ENCODE assay signal across 7 mouse cellular contexts in the genomic region with DNA sequence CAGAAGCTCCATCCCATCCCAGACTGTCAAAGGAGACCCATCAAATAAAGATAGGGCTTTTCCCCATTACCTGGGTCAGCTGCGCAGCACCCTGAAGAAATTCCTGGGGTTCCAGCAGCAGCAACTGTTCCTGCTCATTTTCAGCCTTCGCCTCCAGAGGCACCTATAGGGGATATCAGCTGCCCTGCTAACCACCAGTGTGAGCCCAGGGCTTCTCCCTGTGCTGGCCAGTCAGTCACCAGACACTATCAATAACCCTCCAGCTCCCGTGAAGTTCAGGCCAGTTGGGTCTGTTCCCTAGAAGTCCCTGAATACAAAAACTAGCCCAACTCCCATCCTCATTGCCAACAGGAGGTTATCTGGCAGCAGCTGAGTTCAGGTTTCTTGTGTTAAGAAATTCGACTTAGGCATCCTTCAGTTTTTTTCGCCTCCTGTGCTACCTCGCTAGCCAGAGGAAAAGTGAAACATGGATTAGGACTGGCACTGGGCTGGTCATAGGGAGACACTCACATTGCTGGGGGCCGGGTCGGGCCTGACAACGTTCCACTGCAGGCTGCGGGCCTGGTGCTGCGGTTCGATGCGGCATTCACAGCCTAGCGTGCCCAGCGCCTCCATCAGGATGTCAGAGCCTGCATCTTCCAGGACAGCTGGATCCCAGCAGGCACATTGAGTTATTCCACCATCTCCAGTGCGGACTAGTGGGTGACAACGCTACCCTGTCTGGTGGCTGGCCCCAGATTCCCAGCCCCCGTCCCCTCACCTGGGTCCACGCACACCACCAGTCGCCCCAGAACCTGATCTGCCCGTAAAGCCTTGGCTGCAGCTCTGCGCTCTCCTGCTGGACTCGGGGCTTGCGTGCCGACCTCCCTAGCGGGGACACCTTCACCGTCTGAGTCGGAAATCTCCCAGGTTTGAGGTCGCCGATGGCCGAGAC. TPM values are rescaled to one million over a fixed set of nuclear protein-coding genes. Genes with fewer than 3 reads are reported as not detected.
DNase-seq lines count a peak whose midpoint lies in the region; ATAC-seq and TF ChIP-seq lines count a peak whose summit lies in the region.

No protein-coding gene starts in this region.

- no peaks in the 10 kb centered on the region for H3K27me3 ChIP-seq in lung, postnatal 0 days (replicated peaks; ENCODE audit: insufficient read depth, low read length)
- no peaks in the 10 kb centered on the region for H3K27me3 ChIP-seq in hindbrain, embryonic 13.5 days
- H3K27me3 ChIP-seq in midbrain, embryonic 11.5 days (ENCODE audit: control insufficient read depth, insufficient read depth, low read length): no peaks in the 10 kb centered on the region

- H3K4me3 ChIP-seq in lung, postnatal 0 days (ENCODE audit: low read depth, low read length): peak overlapping the region; percentile 72
- H3K4me3 ChIP-seq in cortical plate, adult 2 months (ENCODE audit: insufficient read depth, low read length): peak overlapping the region; percentile 80
- peak overlapping the region; percentile 70 for H3K4me3 ChIP-seq in hindbrain, embryonic 13.5 days
- peak overlapping the region; percentile 90 for H3K4me3 ChIP-seq in midbrain, embryonic 11.5 days (ENCODE audit: low read depth, low read length)

- TF ChIP-seq EP300 in lung, postnatal 0 days (IDR thresholded peaks at IDR 0.05): no peak

- no peak for DNase-seq in lung, postnatal 0 days (ENCODE audit: low spot score)
- DNase-seq in lung, postnatal 10 days: no peak
- no peak for DNase-seq in midbrain, embryonic 11.5 days (ENCODE audit: low spot score, missing footprints)
- DNase-seq in gastrocnemius, postnatal 4 days (ENCODE audit: low spot score in 2 of 2): no peak
- no peak for DNase-seq in ovary, postnatal 14 days (ENCODE audit: low spot score)

- H3K9ac ChIP-seq in lung, postnatal 0 days (replicated peaks; ENCODE audit: low read depth): peak overlapping the region; percentile 88
- peak overlapping the region; percentile 96 for H3K9ac ChIP-seq in hindbrain, embryonic 13.5 days
- peak overlapping the region; percentile 90 for H3K9ac ChIP-seq in midbrain, embryonic 11.5 days (ENCODE audit: low read length)

- no peak for TF ChIP-seq CTCF in lung, postnatal 0 days (IDR thresholded peaks at IDR 0.05)
- TF ChIP-seq CTCF in cortical plate, adult 2 months (IDR thresholded peaks at IDR 0.05; ENCODE audit: extremely low read depth, insufficient read depth, low read length): no peak

- H3K36me3 ChIP-seq in lung, postnatal 0 days (ENCODE audit: insufficient read depth, low read length): peaks cover 19% of the 10 kb centered on the region
- H3K36me3 ChIP-seq in hindbrain, embryonic 13.5 days: peaks cover 68% of the 10 kb centered on the region
- H3K36me3 ChIP-seq in midbrain, embryonic 11.5 days (ENCODE audit: control insufficient read depth, insufficient read depth, low read length): peaks cover 26% of the 10 kb centered on the region

- WGBS in lung, postnatal 0 days: 9% methylated on average over 31 of the region's 31 CpGs
- WGBS in hindbrain, embryonic 13.5 days: 12% methylated on average over 31 of the region's 31 CpGs
- 10% methylated on average over 31 of the region's 31 CpGs for WGBS in midbrain, embryonic 11.5 days

- no peak for TF ChIP-seq POLR2A in cortical plate, adult 2 months (IDR thresholded peaks at IDR 0.05; ENCODE audit: extremely low read depth, insufficient read depth, low read length)

- peak; percentile 7; the same call in 1 of the 2 replicates for ATAC-seq in lung, postnatal 0 days
- peak; percentile 38 for ATAC-seq in hindbrain, embryonic 13.5 days (ENCODE audit: low FRiP score)
- peak; percentile 22 for ATAC-seq in midbrain, embryonic 11.5 days (ENCODE audit: low FRiP score)

- peaks cover 4% of the 10 kb centered on the region; the same call in 1 of the 2 replicates for H3K4me1 ChIP-seq in lung, postnatal 0 days (ENCODE audit: insufficient read depth, low read depth, low read length)
- peaks cover 4% of the 10 kb centered on the region; the same call in 1 of the 2 replicates for H3K4me1 ChIP-seq in cortical plate, adult 2 months (ENCODE audit: control insufficient read depth, insufficient read depth, low read length)
- H3K4me1 ChIP-seq in hindbrain, embryonic 13.5 days (replicated peaks): peaks cover 49% of the 10 kb centered on the region
- peaks cover 25% of the 10 kb centered on the region for H3K4me1 ChIP-seq in midbrain, embryonic 11.5 days (ENCODE audit: control insufficient read depth, insufficient read depth, low read length)

- peak overlapping the region; percentile 81 for H3K27ac ChIP-seq in lung, postnatal 0 days (ENCODE audit: low read length)
- no peak overlapping the region for H3K27ac ChIP-seq in cortical plate, adult 2 months (ENCODE audit: insufficient read depth, low read length)
- peak overlapping the region; percentile 91 for H3K27ac ChIP-seq in hindbrain, embryonic 13.5 days
- peak overlapping the region; percentile 44; the same call in 1 of the 2 replicates for H3K27ac ChIP-seq in midbrain, embryonic 11.5 days (ENCODE audit: low read depth, low read length)

- no peaks in the 10 kb centered on the region for H3K9me3 ChIP-seq in lung, postnatal 0 days (ENCODE audit: low read length)
- no peaks in the 10 kb centered on the region for H3K9me3 ChIP-seq in hindbrain, embryonic 13.5 days
- H3K9me3 ChIP-seq in midbrain, embryonic 11.5 days (ENCODE audit: control insufficient read depth, low read length): no peaks in the 10 kb centered on the region

- peak overlapping the region; percentile 70 for H3K4me2 ChIP-seq in lung, postnatal 0 days (replicated peaks; ENCODE audit: low read depth, low read length)
- peak overlapping the region; percentile 100 for H3K4me2 ChIP-seq in hindbrain, embryonic 13.5 days
- peak overlapping the region; percentile 70 for H3K4me2 ChIP-seq in midbrain, embryonic 11.5 days

RNA-seq across cellular contexts. Expression of a gene that starts 0.6 kb away (rescaled TPM):
- 17.3 and 17.5 TPM in 2 replicates for polyA plus RNA-seq in lung, postnatal 0 days (2015; fragmentation: Nextera tagmentation; extraction: Ambion mirVana)
- polyA plus RNA-seq in cortical plate, adult 2 months (2012; rRNA removed): 62.4 and 65.0 TPM in 2 replicates
- 31.4 and 31.8 TPM in 2 replicates for polyA plus RNA-seq in hindbrain, embryonic 13.5 days (2015; fragmentation: Nextera tagmentation; extraction: Ambion mirVana)
- polyA plus RNA-seq in midbrain, embryonic 11.5 days (2014; fragmentation: Nextera tagmentation; extraction: Ambion mirVana): 18.4 and 20.8 TPM in 2 replicates
- 10 to 100 TPM; 27.8 to 28.0 TPM for total RNA-seq in gastrocnemius, postnatal 4 days (2021)

RNA-seq across cellular contexts. Expression of a gene that starts 0.6 kb away (rescaled TPM):
- polyA plus RNA-seq in lung, postnatal 0 days (2015; fragmentation: Nextera tagmentation; extraction: Ambion mirVana): 81.6 and 90.7 TPM in 2 replicates
- 115 and 117 TPM in 2 replicates for polyA plus RNA-seq in cortical plate, adult 2 months (2012; rRNA removed)
- 77.0 and 77.6 TPM in 2 replicates for polyA plus RNA-seq in hindbrain, embryonic 13.5 days (2015; fragmentation: Nextera tagmentation; extraction: Ambion mirVana)
- 68.6 and 73.2 TPM in 2 replicates for polyA plus RNA-seq in midbrain, embryonic 11.5 days (2014; fragmentation: Nextera tagmentation; extraction: Ambion mirVana)
- 10 to 100 TPM; 93.0 to 94.7 TPM for total RNA-seq in gastrocnemius, postnatal 4 days (2021)

RNA-seq across cellular contexts. Expression of a gene that starts 2.0 kb away (rescaled TPM):
- 44.3 and 44.7 TPM in 2 replicates for polyA plus RNA-seq in lung, postnatal 0 days (2015; fragmentation: Nextera tagmentation; extraction: Ambion mirVana)
- 94.5 and 94.7 TPM in 2 replicates for polyA plus RNA-seq in cortical plate, adult 2 months (2012; rRNA removed)
- 78.4 and 82.7 TPM in 2 replicates for polyA plus RNA-seq in hindbrain, embryonic 13.5 days (2015; fragmentation: Nextera tagmentation; extraction: Ambion mirVana)
- 48.0 and 49.5 TPM in 2 replicates for polyA plus RNA-seq in midbrain, embryonic 11.5 days (2014; fragmentation: Nextera tagmentation; extraction: Ambion mirVana)
- 10 to 100 TPM; 10.3 to 14.5 TPM for total RNA-seq in gastrocnemius, postnatal 4 days (2021)

RNA-seq across cellular contexts. Expression of a gene that starts 7.9 kb away (rescaled TPM):
- 40.2 and 45.4 TPM in 2 replicates for polyA plus RNA-seq in lung, postnatal 0 days (2015; fragmentation: Nextera tagmentation; extraction: Ambion mirVana)
- polyA plus RNA-seq in cortical plate, adult 2 months (2012; rRNA removed): 91.9 and 92.7 TPM in 2 replicates
- polyA plus RNA-seq in hindbrain, embryonic 13.5 days (2015; fragmentation: Nextera tagmentation; extraction: Ambion mirVana): 72.8 and 80.0 TPM in 2 replicates
- polyA plus RNA-seq in midbrain, embryonic 11.5 days (2014; fragmentation: Nextera tagmentation; extraction: Ambion mirVana): 37.3 and 44.4 TPM in 2 replicates
- 10 to 100 TPM; 29.0 to 32.3 TPM for total RNA-seq in gastrocnemius, postnatal 4 days (2021)

RNA-seq across cellular contexts. Expression of a gene that starts 8.2 kb away (rescaled TPM):
- polyA plus RNA-seq in lung, postnatal 0 days (2015; fragmentation: Nextera tagmentation; extraction: Ambion mirVana): 41.3 and 51.3 TPM in 2 replicates
- 24.6 and 27.3 TPM in 2 replicates for polyA plus RNA-seq in cortical plate, adult 2 months (2012; rRNA removed)
- polyA plus RNA-seq in hindbrain, embryonic 13.5 days (2015; fragmentation: Nextera tagmentation; extraction: Ambion mirVana): 71.3 and 74.4 TPM in 2 replicates
- polyA plus RNA-seq in midbrain, embryonic 11.5 days (2014; fragmentation: Nextera tagmentation; extraction: Ambion mirVana): 70.4 and 73.8 TPM in 2 replicates
- total RNA-seq in gastrocnemius, postnatal 4 days (2021): 10 to 100 TPM; 19.2 to 21.4 TPM
